Mouse (Mus musculus) skeletal muscle tissue, adult 2 months (tissue): ENCODE results near the gene Clec12a.
"Not testable (repeated sequence)": the region's sequence is repeated elsewhere in the genome, so short reads cannot be mapped to it uniquely, and the experiment has no call there.

Experiments used
- DNase-seq: peaks from one replicate; pipeline ENCODE4 v3.0.0-alpha.2; 2012; ENCODE audit warnings: low read depth, low spot score

Clec12a gene

GRCm38 (mm10) chr6:129342391-129342790, at the start of gene Clec12a:
Clec12a (plus strand) TSS chr6:129342691.
- DNase-seq, result not testable (repeated sequence)

- DNase-seq, result no peak
Observed at GRCm38 (mm10) chr6:129304180-129304579, 38.3 kb upstream of the Clec12a start.

- no peak for DNase-seq
Observed at GRCm38 (mm10) chr6:129312499-129312898, 30.0 kb upstream of the Clec12a start.

GRCm38 (mm10) chr6:129314655-129315168, 27.8 kb upstream of the Clec12a start:
- DNase-seq, result no peak

GRCm38 (mm10) chr6:129315698-129316097, 26.8 kb upstream of the Clec12a start:
- no peak for DNase-seq

GRCm38 (mm10) chr6:129316463-129316862, 26.0 kb upstream of the Clec12a start:
- DNase-seq, result no peak

- DNase-seq, result no peak
Observed at GRCm38 (mm10) chr6:129318395-129318794, 24.1 kb upstream of the Clec12a start.

GRCm38 (mm10) chr6:129319331-129319730, 23.2 kb upstream of the Clec12a start:
- no peak for DNase-seq

GRCm38 (mm10) chr6:129326016-129326415, 16.5 kb upstream of the Clec12a start:
- DNase-seq, result no peak

- DNase-seq, result no peak
Observed at GRCm38 (mm10) chr6:129326568-129327150, 15.8 kb upstream of the Clec12a start.

GRCm38 (mm10) chr6:129331610-129332009, 10.9 kb upstream of the Clec12a start, which contains the start of gene 4922502D21Rik:
4922502D21Rik (minus strand) TSS chr6:129331796.
- no peak for DNase-seq

- peak; percentile 43 for DNase-seq
Observed at GRCm38 (mm10) chr6:129333674-129334078, 8.8 kb upstream of the Clec12a start.

GRCm38 (mm10) chr6:129337751-129338150, 4.7 kb upstream of the Clec12a start:
- DNase-seq, result no peak

- no peak for DNase-seq
Observed at GRCm38 (mm10) chr6:129344408-129344807, 1.9 kb downstream of the Clec12a start.

- DNase-seq, result peak; percentile 29
Observed at GRCm38 (mm10) chr6:129349524-129350352, 7.2 kb downstream of the Clec12a start.

GRCm38 (mm10) chr6:129351091-129351490, 8.6 kb downstream of the Clec12a start:
- no peak for DNase-seq

- DNase-seq, result no peak
Observed at GRCm38 (mm10) chr6:129355774-129356173, 13.3 kb downstream of the Clec12a start.

- DNase-seq, result no peak
Observed at GRCm38 (mm10) chr6:129356430-129356829, 13.9 kb downstream of the Clec12a start.

- DNase-seq, result no peak
Observed at GRCm38 (mm10) chr6:129359515-129359914, 17.0 kb downstream of the Clec12a start.

GRCm38 (mm10) chr6:129363942-129364341, 21.5 kb downstream of the Clec12a start:
- no peak for DNase-seq

GRCm38 (mm10) chr6:129365959-129366359, 23.5 kb downstream of the Clec12a start:
- DNase-seq, result peak; percentile 43

GRCm38 (mm10) chr6:129369374-129370132, 27.1 kb downstream of the Clec12a start:
- DNase-seq, result no peak
